Mouse (Mus musculus) spleen, postnatal 4 days (tissue): ENCODE data around the gene Clgn.

ENCODE experiments used
- DNase-seq, 2 experiments: peaks; one replicate each; pipeline ENCODE4 v3.0.0; 2022; ENCODE audit warnings: low spot score in 2 of 2

Gene Clgn

GRCm38 (mm10) chr8:83389316-83390005 lies at the start of gene Clgn:
Gene Clgn, plus strand, starts transcription at chr8:83389867.
- peak; percentile 56 to 76 for DNase-seq

- no peak for DNase-seq
Measured at GRCm38 (mm10) chr8:83342076-83342475, 47.6 kb upstream of the Clgn start.

- no peak for DNase-seq
Measured at GRCm38 (mm10) chr8:83342693-83343092, 47.0 kb upstream of the Clgn start.

- DNase-seq: no peak
Measured at GRCm38 (mm10) chr8:83348263-83348662, 41.4 kb upstream of the Clgn start, which contains the start of gene Mgat4d. Gene Mgat4d, plus strand, starts transcription at chr8:83348471.

GRCm38 (mm10) chr8:83351315-83351714 lies 38.4 kb upstream of the Clgn start:
- DNase-seq: no peak

GRCm38 (mm10) chr8:83363156-83363769 lies 26.4 kb upstream of the Clgn start:
- no peak for DNase-seq

- no peak for DNase-seq
Measured at GRCm38 (mm10) chr8:83377231-83377630, 12.4 kb upstream of the Clgn start.

GRCm38 (mm10) chr8:83380141-83380540 lies 9.5 kb upstream of the Clgn start:
- DNase-seq: no peak

- DNase-seq: no peak
Measured at GRCm38 (mm10) chr8:83381016-83381415, 8.7 kb upstream of the Clgn start.

GRCm38 (mm10) chr8:83382850-83383249 lies 6.8 kb upstream of the Clgn start:
- DNase-seq: no peak

- DNase-seq: peak in 1 of 2 experiments; percentile 64
Measured at GRCm38 (mm10) chr8:83390006-83390701, 487 bp downstream of the Clgn start.

- no peak for DNase-seq
Measured at GRCm38 (mm10) chr8:83392521-83392920, 2.9 kb downstream of the Clgn start.

- DNase-seq: no peak
Measured at GRCm38 (mm10) chr8:83394325-83394724, 4.7 kb downstream of the Clgn start.

GRCm38 (mm10) chr8:83396680-83397079 lies 7.0 kb downstream of the Clgn start:
- DNase-seq: no peak

GRCm38 (mm10) chr8:83397726-83398125 lies 8.1 kb downstream of the Clgn start:
- no peak for DNase-seq

- DNase-seq: no peak
Measured at GRCm38 (mm10) chr8:83405548-83405947, 15.9 kb downstream of the Clgn start.

- DNase-seq: no peak
Measured at GRCm38 (mm10) chr8:83406836-83407235, 17.2 kb downstream of the Clgn start.

- DNase-seq: no peak
Measured at GRCm38 (mm10) chr8:83408496-83408895, 18.8 kb downstream of the Clgn start.

GRCm38 (mm10) chr8:83416878-83417277 lies 27.2 kb downstream of the Clgn start:
- DNase-seq: no peak

- DNase-seq: peak in 1 of 2 experiments; percentile 56
Measured at GRCm38 (mm10) chr8:83417970-83418369, 28.3 kb downstream of the Clgn start.

- DNase-seq: no peak
Measured at GRCm38 (mm10) chr8:83418805-83419516, 29.3 kb downstream of the Clgn start.

GRCm38 (mm10) chr8:83421354-83421753 lies 31.7 kb downstream of the Clgn start:
- peak in 1 of 2 experiments; percentile 52 for DNase-seq
